Comparison of ENCODE assay signal across 18 mouse cellular contexts in genomic region chr8:96656495-96657279, GRCm38 (mm10).
"Had no signal": no experiment of that assay in that cellular context is flagged by ENCODE, and none has a peak within 500 bp of the region (broad histone marks: within the 10 kb centered on the region; RNA-seq: fewer than 3 reads in every experiment).

No protein-coding gene starts in this region.

- H3K27ac ChIP-seq: kidney, embryonic 15.5 days; liver, embryonic 13.5 days; neural tube, embryonic 12.5 days; neural tube, embryonic 15.5 days; stomach, postnatal 0 days had no signal

- H3K9me3 ChIP-seq: kidney, embryonic 15.5 days; liver, embryonic 13.5 days; neural tube, embryonic 12.5 days; neural tube, embryonic 15.5 days had no signal

- H3K27me3 ChIP-seq: kidney, embryonic 15.5 days; liver, embryonic 13.5 days; neural tube, embryonic 12.5 days; neural tube, embryonic 15.5 days had no signal

- H3K4me2 ChIP-seq: kidney, embryonic 15.5 days; liver, embryonic 13.5 days; midbrain, embryonic 11.5 days; neural tube, embryonic 12.5 days; neural tube, embryonic 15.5 days had no signal

- H3K9ac ChIP-seq: kidney, embryonic 15.5 days; liver, embryonic 13.5 days; neural tube, embryonic 12.5 days; neural tube, embryonic 15.5 days had no signal

- H3K4me1 ChIP-seq: kidney, embryonic 15.5 days; liver, embryonic 13.5 days; neural tube, embryonic 12.5 days; neural tube, embryonic 15.5 days had no signal

- H3K36me3 ChIP-seq: kidney, embryonic 15.5 days; liver, embryonic 13.5 days; neural tube, embryonic 12.5 days; neural tube, embryonic 15.5 days had no signal

- DNase-seq: kidney, postnatal 10 days; kidney, postnatal 36 days; liver, embryonic 13.5 days; lung, adult 2 months; lung, postnatal 14 days; lung, postnatal 4 days; midbrain, embryonic 14.5 days; right cerebral cortex, adult 18-20 months; right cerebral cortex, postnatal 14 days; right cerebral cortex, postnatal 4 days; thymus, adult 2 months; thymus, postnatal 14 days; thymus, postnatal 4 days had no signal

- H3K4me3 ChIP-seq: kidney, embryonic 15.5 days; liver, embryonic 13.5 days; neural tube, embryonic 12.5 days; neural tube, embryonic 15.5 days had no signal
